Mouse (Mus musculus): ENCODE results near the gene Cep57l1.

DNA sequence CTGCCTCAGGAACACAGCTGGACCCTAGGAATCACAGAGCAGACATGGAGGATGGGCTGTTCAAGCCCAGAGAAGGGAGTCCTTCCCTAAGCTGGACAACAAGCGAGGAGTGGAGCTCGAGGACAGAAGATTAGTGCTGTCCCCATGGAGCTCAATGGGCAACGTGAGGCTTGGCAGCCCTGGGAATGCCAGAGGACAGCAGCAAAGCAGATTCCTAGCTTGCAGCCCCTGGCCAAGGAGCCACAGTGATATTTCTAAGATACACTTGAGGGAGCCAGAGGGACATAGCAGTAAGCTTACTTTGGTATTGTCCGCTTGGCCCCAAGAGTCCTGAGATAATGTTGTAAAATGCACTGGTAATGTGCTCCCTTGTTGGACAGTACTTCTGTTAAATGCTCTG, 118.7 kb downstream of the Cep57l1 start:
- TF ChIP-seq CTCF (conservative IDR thresholded peaks at IDR 0.05; ENCODE audit: insufficient read depth, insufficient read length, low read depth, low read length): no peak
- no peak for TF ChIP-seq POLR2A (IDR thresholded peaks at IDR 0.05; ENCODE audit: low read depth, low read length)

All from kidney, adult 2 months (tissue).